Mouse (Mus musculus) common myeloid progenitor, adult 5-6 weeks (primary cell): ENCODE results near the gene Tnni1. TPM values are rescaled to one million over a fixed set of nuclear protein-coding genes. Genes with fewer than 3 reads are reported as not detected.
A peak's percentile ranks its signal among the peaks of the same experiment; 100 is the strongest.

ENCODE experiments used
- ATAC-seq: replicated peaks from 2 replicates; pipeline ENCODE4 v1.8.0; 2016; ENCODE audit warnings: low read depth, mild to moderate bottlenecking, moderate TSS enrichment, inconsistent platforms; ENCODE audit not compliant: poor library complexity, severe bottlenecking
- total RNA-seq: library from RNA; stranded (forward); fragments of 200-1000, 187-1606 nt; gene quantifications from 2 replicates; pipeline ENCODE4 v1.2.3, GENCODE M21; 2017

Gene Tnni1
- total RNA-seq, 1 experiment from 2014 or later: not detected

GRCm38 (mm10) chr1:135838626-135839025 is 59.4 kb downstream of the Tnni1 start:
- ATAC-seq: no peak

- ATAC-seq: no peak
Measured at GRCm38 (mm10) chr1:135839065-135839464, 59.8 kb downstream of the Tnni1 start.

- no peak for ATAC-seq
Measured at GRCm38 (mm10) chr1:135840675-135841395, 61.6 kb downstream of the Tnni1 start.

- no peak for ATAC-seq
Measured at GRCm38 (mm10) chr1:135843519-135844262, 64.5 kb downstream of the Tnni1 start.

- ATAC-seq: no peak
Measured at GRCm38 (mm10) chr1:135844481-135844880, 65.2 kb downstream of the Tnni1 start.

GRCm38 (mm10) chr1:135846632-135847031 is 67.4 kb downstream of the Tnni1 start:
- ATAC-seq: no peak

GRCm38 (mm10) chr1:135847139-135847562 is 67.9 kb downstream of the Tnni1 start:
- peak; percentile 66 for ATAC-seq

GRCm38 (mm10) chr1:135847611-135848351 is 68.5 kb downstream of the Tnni1 start:
- 0 out of 2 replicates have a peak, but pooled peaks have one; percentile 10 for ATAC-seq

- peak; percentile 66 for ATAC-seq
Measured at GRCm38 (mm10) chr1:135850722-135851512, 71.7 kb downstream of the Tnni1 start.

- ATAC-seq: no peak
Measured at GRCm38 (mm10) chr1:135852044-135852756, 73.0 kb downstream of the Tnni1 start.

GRCm38 (mm10) chr1:135853200-135853599 is 74.0 kb downstream of the Tnni1 start:
- no peak for ATAC-seq

- no peak for ATAC-seq
Measured at GRCm38 (mm10) chr1:135854591-135855343, 75.5 kb downstream of the Tnni1 start.

- ATAC-seq: no peak
Measured at GRCm38 (mm10) chr1:135855344-135855687, 76.1 kb downstream of the Tnni1 start.

GRCm38 (mm10) chr1:135856070-135856469 is 76.8 kb downstream of the Tnni1 start:
- ATAC-seq: no peak

- no peak for ATAC-seq
Measured at GRCm38 (mm10) chr1:135857137-135857775, 78.0 kb downstream of the Tnni1 start.

- ATAC-seq: no peak
Measured at GRCm38 (mm10) chr1:135858533-135858932, 79.3 kb downstream of the Tnni1 start.
